Mouse (Mus musculus): ENCODE data around the gene Cbln4. TPM values are rescaled to one million over a fixed set of nuclear protein-coding genes. Genes with fewer than 3 reads are reported as not detected.

Gene Cbln4
- polyA plus RNA-seq (2017; shearing (Covaris generic)), result not detected

GRCm38 (mm10) chr2:172043235-172043610 lies at the start of gene Cbln4:
TSS of gene Cbln4 (minus strand) at chr2:172043466.

Other genes with a start within 250 kb of the Cbln4 start
- gene Mc3r, start 205.0 kb upstream of the Cbln4 start, polyA plus RNA-seq (2017; shearing (Covaris generic)), result not detected

Measured in CD4-positive, CD25-positive, alpha-beta regulatory T cell (primary cell).